Mouse (Mus musculus) midbrain, embryonic 15.5 days (tissue): ENCODE results near the gene 3110082J24Rik. TPM values are rescaled to one million over a fixed set of nuclear protein-coding genes. Genes with fewer than 3 reads are reported as not detected.

ENCODE experiments used
- polyA plus RNA-seq: library from polyadenylated mRNA; unstranded; fragments of >200 nt; fragmentation: Nextera tagmentation; extraction: Ambion mirVana; gene quantifications from 2 replicates; pipeline ENCODE4 v1.2.1, GENCODE M21; 2015

3110082J24Rik gene
- polyA plus RNA-seq, 1 experiment from 2014 or later, result 3.9 TPM

Other genes starting within 250 kb of the 3110082J24Rik start
- not detected in 2 replicates for gene Il6, start 93.0 kb downstream of the 3110082J24Rik start, polyA plus RNA-seq
- 37.8 and 45.6 TPM in 2 replicates for gene Tyms, start 32.5 kb downstream of the 3110082J24Rik start, polyA plus RNA-seq
- 10.4 and 13.6 TPM in 2 replicates for gene Garem2, start 925 bp downstream of the 3110082J24Rik start, polyA plus RNA-seq
- 69.3 and 69.9 TPM in 2 replicates for gene Hadha, start 49.1 kb upstream of the 3110082J24Rik start, polyA plus RNA-seq
- 49.6 and 55.7 TPM in 2 replicates for gene Hadhb, start 49.2 kb upstream of the 3110082J24Rik start, polyA plus RNA-seq
- not detected in 2 replicates for gene Adgrf3, start 99.6 kb upstream of the 3110082J24Rik start, polyA plus RNA-seq
- 28.0 and 31.1 TPM in 2 replicates for gene Selenoi, start 126.5 kb upstream of the 3110082J24Rik start, polyA plus RNA-seq
- 7.2 and 7.4 TPM in 2 replicates for gene Drc1, start 175.3 kb upstream of the 3110082J24Rik start, polyA plus RNA-seq